Mouse (Mus musculus) A20 (cell line): Measurements from ENCODE around the gene Dnajb1.

Experiments
- DNase-seq: peaks from one replicate; pipeline ENCODE4 v3.0.0-alpha.2; 2011; ENCODE audit warnings: low read depth, low spot score

Gene Dnajb1

DNA sequence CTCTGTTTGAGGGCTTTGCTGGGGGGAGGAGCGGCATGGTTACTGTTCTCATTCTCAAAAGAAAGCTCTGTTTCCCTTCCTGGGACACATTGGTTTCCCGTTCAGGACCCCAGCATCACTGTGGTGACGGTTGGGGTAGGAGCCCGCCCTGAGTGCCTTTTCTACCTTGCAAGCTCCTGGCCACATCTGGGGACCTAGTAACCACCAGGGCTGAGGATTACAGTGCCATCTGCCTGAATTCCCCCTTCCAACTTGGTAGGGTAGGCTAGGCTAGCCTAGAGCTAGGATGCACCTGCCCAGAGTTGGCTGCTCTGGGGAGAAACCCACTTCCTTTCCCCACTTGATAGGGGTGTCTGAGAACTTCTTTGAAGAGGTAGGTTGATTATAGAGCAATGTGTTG is 3.9 kb downstream of the Dnajb1 start:
- no peak for DNase-seq

DNA sequence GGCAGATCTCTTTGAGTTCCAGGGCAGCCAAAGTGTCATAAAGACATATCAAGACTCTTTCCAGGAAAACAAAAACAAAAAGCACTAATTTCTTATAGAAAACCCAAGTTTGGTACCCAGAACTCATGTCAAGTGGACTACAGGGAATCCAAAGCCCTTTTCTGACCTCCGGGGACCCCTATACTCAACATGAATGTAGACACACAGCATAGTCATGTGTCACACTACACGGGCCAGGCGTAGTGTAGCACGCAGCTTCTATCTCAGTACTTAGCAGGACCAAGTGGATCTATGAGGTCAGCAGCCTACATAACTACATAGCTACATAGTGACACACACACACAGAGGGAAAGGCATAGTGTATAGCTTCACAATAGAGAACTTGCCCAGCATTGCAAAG is 5.7 kb downstream of the Dnajb1 start:
- no peak for DNase-seq

DNA sequence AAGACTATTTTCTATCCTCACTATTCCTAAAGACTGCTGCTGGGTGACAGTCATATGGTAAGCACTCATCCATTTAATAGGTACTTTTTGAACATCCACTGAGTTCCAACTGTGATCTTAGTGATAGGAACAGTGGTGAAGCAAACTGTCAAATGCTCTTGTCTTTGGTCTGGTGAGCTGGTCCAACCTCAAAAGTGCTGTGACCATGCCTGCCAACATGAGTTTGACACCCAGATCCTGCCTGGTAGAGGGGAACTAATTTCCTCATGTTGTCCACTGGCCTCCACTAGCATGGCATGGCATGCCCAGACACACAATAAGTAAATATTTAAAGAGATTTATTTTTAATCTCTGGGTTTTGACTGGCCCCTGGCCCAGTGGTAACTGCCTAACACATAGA is 8.6 kb downstream of the Dnajb1 start:
- DNase-seq = no peak

DNA sequence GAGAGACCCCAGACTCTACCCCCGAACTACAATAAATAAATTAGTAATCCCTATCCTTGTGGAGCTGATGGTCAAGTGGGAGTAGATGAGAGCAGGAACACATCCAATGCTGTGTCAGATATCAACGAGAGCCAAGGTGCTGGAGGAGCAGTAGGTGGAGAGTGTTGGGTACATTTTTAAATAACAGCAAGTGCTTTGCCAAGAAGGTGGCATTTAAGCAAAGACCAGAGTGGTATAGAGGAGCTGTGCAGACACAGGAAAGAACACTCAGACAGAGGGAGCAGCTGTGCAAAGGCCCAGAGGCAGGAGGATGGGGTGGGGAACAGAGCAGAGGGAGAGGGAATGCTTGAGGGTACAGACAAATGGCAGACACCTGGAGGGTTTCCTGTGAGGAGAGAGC is 9.1 kb downstream of the Dnajb1 start:
- no peak for DNase-seq

DNA sequence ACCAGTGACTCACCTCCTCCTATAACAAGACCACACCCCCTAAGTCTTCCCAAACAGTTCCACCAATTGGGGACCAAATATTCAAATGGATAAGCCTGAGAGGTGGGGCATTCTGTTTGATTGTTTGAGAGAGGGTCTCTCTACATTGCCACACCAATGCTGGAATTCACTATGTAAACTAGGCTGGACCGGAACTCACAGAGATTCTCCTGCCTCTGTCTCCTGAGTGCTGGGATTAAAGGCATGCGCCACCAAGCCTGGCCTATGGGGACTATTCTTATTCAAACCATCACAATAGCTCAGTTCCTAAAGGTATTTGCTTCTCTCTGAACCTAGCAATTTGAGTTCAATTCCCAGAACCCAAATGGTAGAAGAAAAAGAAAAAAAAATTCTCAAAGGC is 10.6 kb downstream of the Dnajb1 start:
- no peak for DNase-seq

DNA sequence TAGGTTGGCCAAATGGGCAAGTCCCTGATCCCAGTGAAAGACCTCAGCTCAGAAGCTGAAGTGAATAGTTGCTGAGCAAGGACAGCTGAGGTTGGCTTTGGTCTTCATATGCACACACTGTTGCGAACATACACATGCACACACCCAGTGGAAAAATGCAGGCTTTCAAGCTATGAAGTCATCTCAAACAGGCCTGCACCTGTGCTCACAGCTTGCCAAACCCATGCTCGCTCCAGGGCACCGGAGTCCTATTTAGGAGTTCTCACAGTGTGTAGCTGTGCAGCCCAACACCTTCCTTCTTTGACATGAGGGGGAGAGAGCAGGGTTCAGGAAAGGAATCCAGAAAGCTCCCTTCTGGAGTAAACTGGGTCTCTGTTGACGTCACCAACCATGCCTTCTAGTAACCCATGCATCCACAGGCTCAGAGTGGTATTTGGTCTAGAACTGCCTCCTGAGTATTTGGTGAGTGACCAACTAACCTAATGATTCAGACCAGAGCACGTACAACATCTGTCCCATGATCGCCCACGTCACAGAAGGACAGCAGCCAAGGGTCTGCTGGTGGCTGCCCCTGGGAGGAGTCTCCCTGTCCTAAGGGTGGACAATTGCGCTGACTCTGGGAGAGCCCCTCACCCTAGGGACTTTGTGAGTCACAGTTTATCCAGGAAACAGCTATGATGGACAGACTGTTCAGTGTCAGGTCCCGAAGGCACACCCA is 11.7 kb downstream of the Dnajb1 start:
- DNase-seq = no peak

DNA sequence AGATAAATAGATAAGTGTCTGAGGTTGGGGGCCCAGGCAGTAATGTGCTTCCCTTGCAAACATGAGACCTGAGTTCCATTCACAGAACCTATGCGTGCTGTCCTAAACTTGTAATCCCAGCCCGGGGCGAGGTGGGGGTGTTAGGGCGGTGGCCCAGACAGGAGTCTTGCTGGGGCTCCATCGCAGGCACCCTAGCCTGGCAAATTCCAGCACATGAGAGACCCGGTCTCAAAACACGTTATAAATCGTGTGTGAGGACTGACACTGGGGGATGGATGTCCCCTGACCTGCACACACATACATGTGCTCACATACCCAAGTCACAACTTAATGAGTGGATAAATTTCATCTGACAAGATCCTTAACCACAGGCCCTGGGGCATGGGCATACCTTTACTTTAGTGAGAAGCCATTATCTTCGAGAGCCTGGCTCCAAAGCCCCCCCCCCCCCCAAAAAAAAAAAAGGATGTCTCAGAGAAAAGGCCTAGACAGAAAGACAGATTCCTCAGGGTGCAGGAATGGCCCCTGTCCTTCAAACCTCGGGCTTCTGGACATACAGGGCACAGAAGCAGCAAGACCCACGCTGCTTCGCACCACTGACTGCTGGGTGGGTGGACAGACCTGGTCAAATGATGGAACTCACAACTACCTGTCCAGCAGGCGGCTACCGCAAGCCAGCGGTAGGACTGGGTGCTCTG is 13.8 kb downstream of the Dnajb1 start:
- no peak for DNase-seq

DNA sequence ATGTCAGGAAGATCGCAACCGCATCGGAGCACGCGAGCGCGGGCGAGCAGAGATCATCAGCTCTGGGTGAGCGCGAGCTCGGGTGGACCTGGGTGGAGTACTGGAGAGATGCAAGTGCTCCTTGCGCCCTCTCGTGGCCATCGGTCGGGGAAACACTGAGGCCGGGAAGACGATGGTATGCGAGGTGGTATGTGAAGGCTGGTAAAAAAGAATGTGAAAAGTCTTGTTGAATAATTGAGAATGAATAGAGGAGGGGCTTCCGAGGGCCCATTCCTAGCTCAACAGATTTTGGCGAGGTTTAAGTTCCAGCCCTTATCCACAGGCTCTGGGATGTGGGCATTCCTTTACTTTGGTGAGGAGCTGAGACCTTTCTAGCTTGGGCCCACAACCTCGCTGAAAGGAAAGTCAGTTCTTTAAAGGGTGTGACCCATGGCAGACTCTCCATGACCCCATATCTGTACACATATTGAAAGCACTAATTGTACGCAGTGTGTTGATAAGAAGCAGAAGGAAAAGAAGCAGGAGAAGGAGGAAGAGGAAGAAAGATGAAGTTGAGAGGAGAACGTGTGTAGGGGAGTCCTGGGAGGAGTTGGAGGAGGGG is 14.5 kb downstream of the Dnajb1 start:
- peak; percentile 78 for DNase-seq

DNA sequence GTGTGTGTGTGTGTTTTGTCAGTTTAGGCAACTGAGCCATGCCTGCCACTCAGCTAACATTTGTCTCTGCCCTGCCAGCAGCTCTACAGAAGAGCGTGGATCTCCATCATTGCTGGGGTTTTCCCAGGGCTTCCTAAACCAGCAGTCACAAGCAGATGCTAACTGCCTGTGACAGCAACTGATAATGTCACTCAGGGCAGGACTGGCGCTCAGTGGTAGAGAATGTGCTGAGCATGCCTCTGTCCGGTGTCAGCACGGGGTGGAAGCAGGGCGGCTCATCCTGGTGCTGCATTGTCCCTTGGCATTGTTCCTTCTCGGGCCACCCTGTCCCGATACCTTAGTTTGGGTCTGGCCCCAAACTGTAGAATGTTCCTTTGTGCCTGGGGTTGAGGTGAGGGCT is 15.6 kb downstream of the Dnajb1 start:
- no peak for DNase-seq

DNA sequence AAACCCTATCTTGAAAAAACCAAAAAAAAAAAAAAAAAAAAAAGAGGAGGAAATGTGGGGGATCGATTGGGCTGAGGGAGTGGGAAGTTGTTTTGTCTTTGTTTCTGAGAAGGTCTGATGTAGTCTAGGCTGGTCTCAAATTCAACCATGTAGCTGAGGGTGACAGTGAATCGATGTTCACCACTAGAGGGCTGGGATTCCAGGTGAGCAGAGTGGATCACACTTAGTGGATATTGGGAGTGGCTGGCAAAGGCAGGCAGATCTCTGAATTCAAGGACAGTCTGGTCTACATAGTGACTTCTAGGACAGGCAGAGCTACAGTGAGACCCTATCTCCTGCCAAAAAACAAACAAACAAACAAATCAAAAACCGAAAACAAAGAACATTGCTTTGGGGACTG is 16.7 kb downstream of the Dnajb1 start:
- DNase-seq = no peak

DNA sequence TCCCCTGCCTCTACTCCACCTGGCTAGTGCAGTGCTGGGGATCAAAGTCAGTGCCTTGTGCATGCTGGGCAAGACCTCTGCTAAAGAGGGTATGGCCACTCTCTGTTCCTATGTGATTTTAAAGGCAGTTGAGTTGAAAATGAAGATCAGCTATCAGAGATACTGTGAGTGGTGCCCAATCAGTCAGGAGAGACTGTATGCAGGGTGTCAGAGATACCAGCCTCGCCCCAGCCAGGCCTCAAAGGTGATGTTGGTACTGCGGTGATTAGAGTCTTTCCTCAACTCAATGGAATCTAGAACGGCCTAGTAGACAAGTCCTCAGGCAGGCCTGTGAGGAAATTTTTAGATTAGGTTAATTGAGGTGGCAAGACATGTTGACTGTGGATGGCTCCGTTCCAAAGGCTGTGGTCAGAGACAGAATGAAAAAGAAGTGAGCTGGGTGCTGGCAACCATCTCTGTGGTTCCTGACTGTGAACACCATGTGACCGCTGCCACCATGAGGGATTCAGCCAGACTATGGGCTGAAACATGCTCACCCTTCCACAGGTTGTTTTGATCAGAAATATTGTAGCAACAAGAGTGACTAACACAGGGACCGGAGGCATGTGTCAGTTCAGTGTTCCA is 17.8 kb downstream of the Dnajb1 start:
- DNase-seq = no peak

DNA sequence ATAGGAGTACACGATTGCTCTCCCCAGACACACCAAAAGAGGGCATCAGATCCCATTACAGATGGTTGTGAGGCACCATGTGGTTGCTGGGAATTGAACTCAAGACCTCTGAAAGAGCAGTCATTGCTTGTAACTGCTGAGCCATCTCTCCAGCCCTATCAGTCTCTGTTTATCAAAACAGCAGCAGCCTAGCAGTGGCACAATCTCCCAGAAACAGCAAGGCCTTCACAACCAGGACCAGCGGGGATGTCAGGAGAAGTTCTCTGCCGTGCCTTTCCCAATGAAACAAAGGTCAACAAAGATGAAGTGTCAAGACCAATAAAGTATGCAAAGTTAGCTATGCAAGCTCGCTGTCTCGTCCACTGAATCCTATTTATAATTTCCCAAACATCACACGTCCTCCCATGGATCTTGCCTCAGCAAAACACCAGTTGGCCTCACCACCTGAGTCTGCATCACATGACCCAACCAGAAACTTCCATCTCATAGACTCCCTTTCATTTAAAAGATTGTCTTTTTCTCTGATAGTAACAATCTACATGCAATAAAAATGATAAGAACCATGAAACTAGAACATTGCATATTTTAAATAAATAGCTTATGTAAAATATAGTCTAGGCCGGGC is 24.2 kb downstream of the Dnajb1 start:
- DNase-seq = no peak

DNA sequence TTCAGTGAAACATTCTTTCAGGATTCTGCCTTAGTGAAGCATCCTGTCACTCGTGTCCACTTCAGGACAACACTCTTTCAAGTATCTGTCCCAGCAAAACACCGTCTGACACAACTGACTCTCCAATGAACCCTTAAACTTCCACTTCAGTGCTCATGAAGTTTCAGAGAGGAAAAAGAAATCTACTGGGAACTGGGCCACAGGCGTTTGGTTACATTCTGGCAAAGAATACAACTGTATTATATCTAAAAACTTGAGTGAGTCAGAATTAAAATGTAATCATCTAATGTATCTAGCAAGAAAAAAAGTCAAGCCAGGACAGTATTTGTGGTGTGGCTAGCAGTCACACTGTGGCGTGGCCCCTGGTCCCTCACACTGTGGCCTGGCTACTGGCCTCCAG is 30.9 kb downstream of the Dnajb1 start:
- DNase-seq = no peak

DNA sequence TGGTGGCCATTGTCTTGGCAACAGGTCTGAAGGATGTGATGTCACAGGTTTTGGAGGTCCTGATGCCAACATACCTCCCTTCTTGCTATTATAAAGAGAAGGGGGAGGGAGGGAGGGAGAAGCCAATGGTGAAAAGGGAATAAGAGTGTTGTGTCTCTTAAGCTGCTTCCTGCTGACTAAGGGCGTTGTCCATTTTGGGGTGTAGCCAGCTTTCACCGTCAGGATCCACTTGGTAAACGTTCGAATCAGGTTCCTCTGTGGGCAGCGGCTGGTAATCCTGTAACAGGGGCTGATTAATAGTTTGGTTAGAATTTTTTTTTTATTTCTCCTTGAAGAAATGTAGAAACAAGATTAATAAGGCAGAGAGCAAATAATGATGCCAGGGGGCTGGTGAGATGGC is 31.7 kb downstream of the Dnajb1 start:
- DNase-seq = no peak

DNA sequence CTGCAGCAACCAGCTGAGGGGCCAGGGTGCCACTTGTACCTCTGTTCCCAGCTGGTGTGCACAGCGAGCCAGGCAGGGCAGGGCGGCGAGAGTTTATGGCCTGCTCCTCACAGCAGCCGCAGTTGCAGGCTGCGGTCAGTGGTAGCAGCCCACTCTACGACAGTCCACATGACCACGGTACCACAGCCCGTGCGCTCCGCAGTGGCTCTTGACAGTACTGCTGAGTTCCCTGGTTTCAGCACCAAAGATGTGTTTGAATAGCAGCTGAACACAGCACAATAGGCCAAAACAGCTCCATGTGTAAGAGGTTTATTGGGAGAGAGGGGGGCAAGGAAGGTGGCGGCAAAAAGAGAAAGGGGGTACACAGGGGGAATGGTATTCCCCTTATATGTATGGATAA is 39.5 kb downstream of the Dnajb1 start:
- DNase-seq = no peak

DNA sequence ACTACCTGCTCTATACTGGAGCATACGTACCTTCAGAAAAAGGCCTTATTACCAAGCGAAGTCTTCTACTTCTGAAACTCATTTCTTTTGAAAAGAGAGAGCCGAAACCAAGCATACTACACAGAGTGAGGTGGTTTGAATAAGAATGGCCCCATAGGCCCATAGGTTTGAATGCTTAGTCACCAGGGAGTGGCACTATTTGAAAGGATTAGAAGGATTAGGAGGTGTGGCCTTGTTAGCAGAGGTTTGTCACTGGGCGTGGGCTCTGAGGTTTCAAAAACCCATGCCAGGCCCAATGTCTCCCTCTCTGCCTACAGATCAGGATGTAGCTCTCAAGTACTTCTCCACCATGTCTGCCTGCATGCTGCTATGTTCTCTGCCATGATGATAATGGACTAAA is 40.0 kb downstream of the Dnajb1 start:
- DNase-seq = no peak

DNA sequence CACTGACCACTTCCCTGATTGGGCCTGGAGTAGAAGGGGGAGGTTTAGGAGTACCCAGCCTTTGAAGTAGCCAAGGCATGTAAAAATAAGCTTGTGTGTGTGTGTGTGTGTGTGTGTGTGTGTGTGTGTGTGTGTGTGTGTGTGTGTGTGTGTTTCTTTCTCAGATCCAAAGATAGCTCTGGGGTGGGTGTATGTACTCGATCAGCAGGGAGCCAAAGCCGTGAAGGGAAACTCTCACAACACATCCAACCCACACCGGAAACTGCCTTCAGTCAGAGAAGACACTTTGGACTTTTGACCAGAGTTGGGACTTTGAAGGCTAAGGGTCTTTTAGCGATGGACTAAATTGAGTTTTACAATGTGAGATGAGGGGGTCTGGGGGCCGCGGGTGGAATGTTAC is 41.7 kb downstream of the Dnajb1 start:
- DNase-seq = no peak

DNA sequence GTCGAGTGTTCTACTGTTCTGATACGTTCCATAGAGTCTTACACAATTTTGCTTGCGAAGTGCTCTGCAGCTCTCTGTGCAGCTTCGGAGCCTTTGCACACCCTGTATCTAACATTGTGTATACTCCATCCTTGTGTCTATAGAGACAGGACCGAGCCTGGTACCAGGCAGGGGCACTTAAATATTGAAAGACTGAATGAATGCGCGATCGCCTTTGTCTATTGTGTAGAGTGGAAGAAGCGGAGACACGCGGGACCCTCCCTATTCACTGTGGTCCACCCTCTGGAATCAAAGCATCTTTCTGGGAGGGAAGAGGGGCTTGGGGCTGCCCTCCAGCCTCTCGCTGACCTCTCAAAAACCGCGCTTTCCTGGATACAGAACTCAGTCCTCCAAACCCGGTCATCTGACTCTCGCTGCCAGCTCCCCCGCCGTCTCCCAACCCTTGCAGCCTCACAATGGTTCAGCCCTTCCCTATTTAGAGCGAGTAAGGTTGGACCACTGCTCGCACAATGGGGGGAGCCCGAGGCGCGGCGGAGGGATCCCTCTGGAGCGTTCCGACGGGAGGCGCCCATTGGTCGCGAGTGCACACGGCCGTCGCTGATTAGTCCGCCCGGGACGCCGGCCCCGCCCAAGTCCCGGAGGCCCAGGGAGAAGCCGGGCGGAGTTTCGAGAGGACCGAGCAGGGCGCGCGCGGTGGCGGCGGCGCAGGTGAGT is 44.2 kb downstream of the Dnajb1 start, which contains the start of gene Gipc1:
Gene Gipc1, plus strand, starts transcription at position 648 of the 714 bp plus-strand sequence.
- DNase-seq = peak; percentile 98

DNA sequence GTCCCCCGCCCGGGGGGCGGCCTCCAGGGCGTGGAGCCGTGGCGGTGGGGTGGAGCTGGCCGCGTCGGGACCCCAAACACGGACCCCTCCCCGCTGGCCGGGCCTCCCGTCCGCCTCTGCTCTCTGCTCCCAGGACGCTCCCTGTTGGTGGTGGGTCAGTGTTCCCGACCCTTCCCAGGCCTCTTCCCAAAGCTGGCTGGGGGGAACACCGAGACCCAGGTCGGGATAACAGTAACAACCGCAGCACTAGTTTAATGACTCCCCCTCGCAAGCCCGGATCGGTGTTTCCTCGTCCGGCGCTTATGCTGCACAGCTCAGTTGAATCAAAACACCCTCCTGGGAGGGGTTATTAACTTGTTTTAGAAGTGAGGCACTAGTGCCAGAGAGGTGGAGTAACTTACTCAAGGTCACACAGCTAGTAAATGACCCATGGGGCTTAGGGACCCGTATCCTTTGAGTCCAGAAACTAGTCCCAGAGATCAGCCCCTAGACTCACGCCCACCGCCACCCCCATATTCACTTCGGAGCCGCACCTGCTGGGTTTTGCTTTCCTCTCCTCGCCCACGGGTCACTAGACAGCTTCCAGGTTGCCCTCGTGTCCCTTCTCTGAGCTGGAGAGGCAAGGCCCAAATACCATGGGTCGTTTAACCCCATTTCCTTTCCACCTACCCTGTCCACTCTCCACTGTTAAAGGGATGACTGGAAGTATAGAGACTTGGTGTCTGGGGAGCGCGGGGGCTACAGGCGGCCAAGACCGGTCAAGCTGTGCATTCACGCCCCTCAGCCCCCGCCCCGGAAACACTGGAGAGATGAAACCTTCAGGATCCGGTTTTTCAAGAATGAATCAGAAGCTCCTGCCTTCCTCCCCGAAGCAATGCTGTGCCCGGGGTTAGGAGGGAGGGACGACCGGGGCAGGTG is 45.0 kb downstream of the Dnajb1 start:
- no peak for DNase-seq

DNA sequence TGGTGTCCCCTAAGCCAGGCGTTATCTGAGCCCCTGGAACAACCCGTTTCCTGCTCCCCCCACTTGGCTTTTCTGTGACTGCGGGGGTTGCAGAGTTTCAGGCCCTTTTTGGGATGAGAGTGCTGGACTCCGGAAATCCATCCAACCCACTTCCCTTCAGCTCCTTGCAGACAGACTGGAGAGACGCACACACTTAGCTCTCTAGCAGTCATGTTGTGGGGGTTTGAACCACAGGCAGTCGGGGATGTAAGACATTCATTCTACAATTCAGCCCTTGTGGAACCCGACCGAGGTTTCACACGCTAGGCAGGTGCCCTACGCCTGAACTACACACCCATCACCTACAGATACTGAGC is 45.6 kb downstream of the Dnajb1 start:
- DNase-seq = no peak

DNA sequence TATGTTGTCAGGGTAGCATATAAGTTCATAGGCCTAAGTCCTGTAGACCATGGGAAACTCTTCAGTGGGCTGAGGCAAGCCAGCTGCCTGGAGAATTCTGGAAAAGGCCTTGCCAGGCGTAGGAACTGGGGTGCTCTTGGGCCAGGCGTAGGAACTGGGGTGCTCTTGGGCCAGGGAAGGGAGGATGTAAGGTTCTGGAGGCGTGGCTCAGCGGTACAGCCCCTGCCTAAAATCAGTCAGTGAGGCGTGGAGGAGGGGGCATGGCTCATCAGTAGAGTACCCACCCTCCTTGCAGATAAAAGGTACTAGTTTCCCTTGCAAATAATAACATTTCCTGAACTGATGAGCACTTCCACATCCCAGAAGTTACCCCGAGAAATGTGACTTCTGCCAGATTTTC is 46.7 kb downstream of the Dnajb1 start:
- DNase-seq = no peak
